Mouse (Mus musculus): ENCODE measurements around the gene Gpr4. TPM values are rescaled to one million over a fixed set of nuclear protein-coding genes. Genes with fewer than 3 reads are reported as not detected.

Gpr4 gene
- polyA plus RNA-seq, 1 experiment from 2014 or later, result 4.5 TPM

DNA sequence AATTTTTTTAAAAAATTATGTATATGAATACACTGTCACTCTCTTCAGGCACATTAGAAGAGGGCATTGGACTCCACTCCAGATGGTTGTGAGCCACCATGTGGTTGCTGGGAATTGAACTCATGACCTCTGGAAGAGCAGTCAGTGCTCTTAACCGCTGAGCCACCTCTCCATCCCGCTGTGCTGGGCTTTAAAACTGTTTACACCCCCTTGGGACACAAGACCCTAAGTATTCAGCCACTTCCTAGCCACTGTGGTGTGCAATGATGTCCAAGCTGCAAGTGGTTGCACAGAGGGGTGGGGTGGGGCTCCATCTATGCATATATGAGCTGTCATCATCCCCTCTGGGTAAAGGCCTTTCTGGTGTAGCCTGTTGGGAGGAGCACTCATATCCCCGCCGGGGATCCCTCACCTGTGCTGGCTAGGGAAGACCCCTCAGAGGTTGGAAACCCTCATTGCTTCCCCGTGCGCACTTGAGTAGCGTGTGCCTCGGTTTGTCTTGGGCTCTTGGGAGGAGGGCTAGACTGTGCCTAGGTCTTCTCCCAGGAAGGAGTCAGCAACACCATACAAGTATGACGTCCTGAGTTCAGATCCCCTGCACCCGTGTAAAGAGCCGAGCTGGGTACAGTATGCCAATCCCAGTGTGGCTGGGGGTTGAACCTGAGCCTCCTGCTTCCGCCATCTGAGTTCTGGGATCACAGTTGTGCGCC is 4.0 kb upstream of the Gpr4 start:
- Histone ChIP-seq H3K4me1 (ENCODE audit: control insufficient read depth, insufficient read depth, low read length) (peaks cover 5% of the 10 kb centered on the region), H3K4me3 (ENCODE audit: low read depth, low read length) (no peak overlapping the region), H3K4me2 (ENCODE audit: low read length) (no peak overlapping the region), H3K27me3 (ENCODE audit: control insufficient read depth, insufficient read depth, low read depth, low read length) (no peaks in the 10 kb centered on the region), H3K9me3 (replicated peaks; ENCODE audit: control insufficient read depth, low read length, poor library complexity, severe bottlenecking) (no peaks in the 10 kb centered on the region), H3K9ac (ENCODE audit: low read depth, low read length) (no peak overlapping the region), H3K36me3 (ENCODE audit: control insufficient read depth, insufficient read depth, low read length) (peaks cover 14% of the 10 kb centered on the region), H3K27ac (ENCODE audit: low read length) (no peak overlapping the region)
- no peak for ATAC-seq
- WGBS, result 85% methylated on average over 13 of the region's 13 CpGs

DNA sequence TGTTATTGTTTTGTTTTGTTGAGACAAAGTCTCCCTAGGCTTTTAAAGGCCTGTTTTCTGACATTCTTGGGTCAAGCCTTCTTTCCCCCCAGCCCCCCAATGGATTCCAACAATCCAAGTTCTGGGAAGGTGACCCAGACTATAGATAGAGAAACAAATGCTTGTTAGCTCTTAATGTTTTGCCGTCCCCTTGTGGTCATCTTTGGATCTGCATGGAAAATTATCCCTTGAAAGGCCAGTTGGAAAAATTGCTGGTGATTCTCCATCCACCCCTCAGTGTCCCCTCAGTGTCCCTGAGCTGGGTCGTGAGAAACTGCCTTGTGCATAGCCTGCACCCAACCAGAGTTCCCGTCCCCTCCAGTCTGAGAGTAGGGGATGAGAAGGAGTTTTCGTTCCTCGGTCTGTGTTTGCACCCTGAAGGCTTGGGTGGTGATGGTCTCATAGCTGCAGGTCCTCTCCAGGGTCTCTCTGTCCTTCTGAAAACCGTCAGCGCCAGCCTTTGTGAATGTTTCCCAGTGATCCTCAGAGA is 3.3 kb upstream of the Gpr4 start:
- ATAC-seq, result no peak
- H3K4me1 ChIP-seq (ENCODE audit: control insufficient read depth, insufficient read depth, low read length), result peaks cover 5% of the 10 kb centered on the region
- no peak overlapping the region for H3K27ac ChIP-seq (ENCODE audit: low read length)
- peaks cover 11% of the 10 kb centered on the region for H3K36me3 ChIP-seq (ENCODE audit: control insufficient read depth, insufficient read depth, low read length)
- no peak overlapping the region for H3K4me2 ChIP-seq (ENCODE audit: low read length)
- no peak overlapping the region for H3K4me3 ChIP-seq (ENCODE audit: low read depth, low read length)
- 53% methylated on average over 7 of the region's 7 CpGs for WGBS
- H3K9ac ChIP-seq (ENCODE audit: low read depth, low read length), result no peak overlapping the region
- H3K27me3 ChIP-seq (ENCODE audit: control insufficient read depth, insufficient read depth, low read depth, low read length), result no peaks in the 10 kb centered on the region
- no peaks in the 10 kb centered on the region for H3K9me3 ChIP-seq (replicated peaks; ENCODE audit: control insufficient read depth, low read length, poor library complexity, severe bottlenecking)

DNA sequence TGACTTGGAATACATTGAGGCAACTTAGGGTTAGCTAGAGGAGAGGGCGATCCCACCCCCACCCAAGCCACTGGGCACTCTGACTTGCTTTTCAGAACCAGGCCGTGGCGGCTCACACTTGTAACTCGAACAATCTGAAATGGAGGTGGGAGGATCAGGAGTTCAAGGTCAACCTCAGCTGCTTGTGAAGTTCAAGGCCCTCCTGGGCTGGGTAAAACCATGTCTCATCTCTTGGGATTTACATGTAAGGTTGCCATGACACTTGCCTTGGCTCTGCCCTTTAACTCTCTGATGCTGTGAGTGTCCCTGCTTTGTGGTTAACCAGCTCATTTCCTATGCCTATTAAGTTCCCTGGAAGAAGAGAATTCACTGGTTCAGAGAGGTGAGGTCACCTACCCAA is 2.8 kb upstream of the Gpr4 start:
- Histone ChIP-seq H3K9ac (ENCODE audit: low read depth, low read length) (no peak overlapping the region), H3K27ac (ENCODE audit: low read length) (no peak overlapping the region)

DNA sequence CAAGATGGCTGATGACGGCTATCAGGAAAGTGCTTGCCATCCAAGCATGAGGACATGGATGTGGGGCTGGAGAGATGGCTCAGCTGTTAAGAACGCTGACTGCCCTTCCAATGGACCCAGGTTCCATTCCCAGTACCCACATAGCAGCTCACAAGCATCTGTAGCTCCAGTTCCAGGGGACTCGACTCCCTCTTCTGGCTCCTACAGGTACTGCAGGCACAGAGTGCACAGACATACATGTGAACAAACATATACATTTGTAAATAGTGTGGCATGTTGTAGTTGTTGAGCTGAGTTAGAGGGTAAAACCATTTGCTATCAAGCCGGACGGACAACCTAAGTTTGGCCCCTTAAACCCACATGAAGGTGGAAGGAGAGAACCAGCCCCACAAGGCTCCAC is 2.3 kb upstream of the Gpr4 start:
- no peak for ATAC-seq
- no peaks in the 10 kb centered on the region for H3K9me3 ChIP-seq (replicated peaks; ENCODE audit: control insufficient read depth, low read length, poor library complexity, severe bottlenecking)
- peaks cover 5% of the 10 kb centered on the region for H3K4me1 ChIP-seq (ENCODE audit: control insufficient read depth, insufficient read depth, low read length)
- H3K4me3 ChIP-seq (ENCODE audit: low read depth, low read length), result no peak overlapping the region
- no peaks in the 10 kb centered on the region for H3K27me3 ChIP-seq (ENCODE audit: control insufficient read depth, insufficient read depth, low read depth, low read length)
- H3K27ac ChIP-seq (ENCODE audit: low read length), result no peak overlapping the region
- no peak overlapping the region for H3K9ac ChIP-seq (ENCODE audit: low read depth, low read length)
- 97% methylated on average over 5 of the region's 5 CpGs for WGBS
- peaks cover 2% of the 10 kb centered on the region for H3K36me3 ChIP-seq (ENCODE audit: control insufficient read depth, insufficient read depth, low read length)
- H3K4me2 ChIP-seq (ENCODE audit: low read length), result no peak overlapping the region

More for the DNA sequence above, 2.8 kb upstream of the Gpr4 start:
- Histone ChIP-seq H3K4me3 (ENCODE audit: low read depth, low read length) (no peak overlapping the region), H3K27me3 (ENCODE audit: control insufficient read depth, insufficient read depth, low read depth, low read length) (no peaks in the 10 kb centered on the region), H3K4me2 (ENCODE audit: low read length) (no peak overlapping the region), H3K36me3 (ENCODE audit: control insufficient read depth, insufficient read depth, low read length) (peaks cover 6% of the 10 kb centered on the region), H3K9me3 (replicated peaks; ENCODE audit: control insufficient read depth, low read length, poor library complexity, severe bottlenecking) (no peaks in the 10 kb centered on the region), H3K4me1 (ENCODE audit: control insufficient read depth, insufficient read depth, low read length) (peaks cover 5% of the 10 kb centered on the region)
- WGBS, result 86% methylated on average over 4 of the region's 4 CpGs
- no peak for ATAC-seq

DNA sequence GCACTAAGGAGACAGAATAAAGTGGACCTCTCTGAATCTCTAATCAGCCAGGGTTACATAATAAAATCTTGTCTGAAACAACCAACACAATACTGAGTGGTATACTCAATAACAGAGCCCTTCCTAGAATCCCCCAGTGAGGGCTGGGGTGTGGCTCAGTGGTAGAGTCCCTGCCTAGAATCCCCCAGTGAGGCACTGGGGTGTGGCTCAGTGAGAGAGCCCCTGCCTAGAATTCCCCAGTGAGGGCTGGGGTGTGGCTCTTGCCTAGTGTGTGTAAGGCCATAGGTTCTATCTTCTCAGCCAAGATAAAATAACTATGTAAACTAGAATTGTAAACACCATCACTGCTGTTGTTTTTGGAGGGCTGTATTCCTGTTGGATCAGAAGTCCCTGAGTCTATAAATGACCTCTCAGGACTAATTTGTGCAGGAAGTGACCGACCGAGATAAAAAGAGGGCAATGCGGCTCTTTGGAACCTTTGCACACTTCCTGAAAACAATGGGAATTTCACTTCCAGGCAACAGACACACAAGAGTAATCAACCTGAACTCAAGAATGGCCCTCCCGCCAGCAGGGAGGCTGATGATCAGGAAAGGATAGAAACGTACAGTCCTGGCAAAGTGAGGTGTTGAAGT is 1.2 kb upstream of the Gpr4 start:
- H3K9ac ChIP-seq (ENCODE audit: low read depth, low read length), result no peak overlapping the region
- H3K4me3 ChIP-seq (ENCODE audit: low read depth, low read length), result no peak overlapping the region
- H3K4me2 ChIP-seq (ENCODE audit: low read length), result no peak overlapping the region
- no peak overlapping the region for H3K27ac ChIP-seq (ENCODE audit: low read length)
- ATAC-seq, result no peak
- H3K9me3 ChIP-seq (replicated peaks; ENCODE audit: control insufficient read depth, low read length, poor library complexity, severe bottlenecking), result no peaks in the 10 kb centered on the region
- H3K36me3 ChIP-seq (ENCODE audit: control insufficient read depth, insufficient read depth, low read length), result no peaks in the 10 kb centered on the region
- no peaks in the 10 kb centered on the region for H3K27me3 ChIP-seq (ENCODE audit: control insufficient read depth, insufficient read depth, low read depth, low read length)
- 49% methylated on average over 5 of the region's 5 CpGs for WGBS
- H3K4me1 ChIP-seq (ENCODE audit: control insufficient read depth, insufficient read depth, low read length), result peaks cover 5% of the 10 kb centered on the region

DNA sequence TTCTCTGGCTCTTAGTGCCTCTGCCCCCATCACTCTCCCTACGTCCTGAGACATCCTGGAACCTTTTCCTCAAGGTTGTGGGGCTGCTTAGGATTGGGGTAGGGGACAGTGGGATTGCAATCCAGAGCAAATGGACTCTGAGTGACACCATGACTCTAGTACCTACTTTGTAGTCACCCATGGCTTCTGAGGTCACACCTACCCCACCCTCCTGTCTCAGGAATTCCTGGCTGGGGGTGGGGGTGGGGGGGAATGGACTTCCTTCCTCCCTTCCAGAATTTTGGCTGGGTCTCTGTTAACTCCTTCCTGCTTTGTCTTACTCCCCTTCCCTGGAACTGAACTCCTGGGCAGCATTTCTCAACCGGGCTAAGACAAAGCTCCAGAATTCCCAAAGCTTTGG is 1.0 kb downstream of the Gpr4 start:
- Histone ChIP-seq H3K27me3 (ENCODE audit: control insufficient read depth, insufficient read depth, low read depth, low read length) (no peaks in the 10 kb centered on the region), H3K27ac (ENCODE audit: low read length) (no peak overlapping the region), H3K9me3 (replicated peaks; ENCODE audit: control insufficient read depth, low read length, poor library complexity, severe bottlenecking) (no peaks in the 10 kb centered on the region), H3K4me1 (ENCODE audit: control insufficient read depth, insufficient read depth, low read length) (peaks cover 5% of the 10 kb centered on the region), H3K4me3 (ENCODE audit: low read depth, low read length) (no peak overlapping the region), H3K36me3 (ENCODE audit: control insufficient read depth, insufficient read depth, low read length) (no peaks in the 10 kb centered on the region), H3K4me2 (ENCODE audit: low read length) (no peak overlapping the region), H3K9ac (ENCODE audit: low read depth, low read length) (no peak overlapping the region)
- ATAC-seq, result no peak
- WGBS, result 82% methylated on average over 2 of the region's 2 CpGs

DNA sequence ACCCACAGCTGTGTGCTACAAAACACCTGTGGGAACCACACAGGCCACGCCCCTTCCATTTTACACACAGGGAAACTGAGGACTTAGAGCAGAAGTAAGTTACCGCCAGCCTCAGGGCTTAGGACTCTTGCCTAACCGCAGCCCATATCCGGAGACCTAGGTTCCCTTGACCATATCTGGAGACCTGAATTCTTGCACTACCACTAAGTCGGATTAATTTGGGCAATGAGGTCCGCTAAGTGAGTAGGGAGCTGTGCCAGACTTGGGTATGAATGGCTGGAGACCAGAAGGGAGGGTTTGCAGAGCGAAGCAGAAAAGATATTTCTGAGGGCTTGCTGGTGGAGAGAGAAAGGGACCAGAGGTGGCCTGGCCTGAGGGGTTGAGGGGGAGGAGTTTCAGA is 2.0 kb downstream of the Gpr4 start:
- Histone ChIP-seq H3K4me2 (ENCODE audit: low read length) (no peak overlapping the region), H3K4me1 (ENCODE audit: control insufficient read depth, insufficient read depth, low read length) (peaks cover 5% of the 10 kb centered on the region), H3K27ac (ENCODE audit: low read length) (no peak overlapping the region), H3K36me3 (ENCODE audit: control insufficient read depth, insufficient read depth, low read length) (no peaks in the 10 kb centered on the region), H3K4me3 (ENCODE audit: low read depth, low read length) (no peak overlapping the region), H3K27me3 (ENCODE audit: control insufficient read depth, insufficient read depth, low read depth, low read length) (no peaks in the 10 kb centered on the region), H3K9me3 (replicated peaks; ENCODE audit: control insufficient read depth, low read length, poor library complexity, severe bottlenecking) (no peaks in the 10 kb centered on the region), H3K9ac (ENCODE audit: low read depth, low read length) (no peak overlapping the region)
- no peak for ATAC-seq
- 72% methylated on average over 7 of the region's 7 CpGs for WGBS

DNA sequence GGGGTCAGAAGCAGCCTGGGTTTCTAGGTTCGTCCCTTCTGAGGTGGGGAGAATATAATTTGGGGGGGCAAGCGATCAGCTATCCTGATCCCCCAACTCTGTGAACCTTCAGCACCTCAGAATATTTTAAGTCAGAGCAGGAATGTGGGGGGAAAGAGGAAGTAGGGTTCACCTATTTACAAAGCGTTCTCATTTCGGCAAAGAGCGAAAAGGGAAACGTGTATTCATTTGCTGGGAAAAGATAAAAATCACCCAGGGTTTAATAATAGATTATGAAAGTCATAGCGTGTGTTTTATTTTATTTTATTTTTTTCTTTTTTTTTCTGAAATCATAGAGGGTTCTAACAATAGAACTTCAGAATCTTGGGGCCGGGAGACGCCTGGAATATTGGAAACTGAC is 2.6 kb downstream of the Gpr4 start:
- Histone ChIP-seq H3K4me1 (ENCODE audit: control insufficient read depth, insufficient read depth, low read length) (peaks cover 5% of the 10 kb centered on the region), H3K27me3 (ENCODE audit: control insufficient read depth, insufficient read depth, low read depth, low read length) (no peaks in the 10 kb centered on the region), H3K27ac (ENCODE audit: low read length) (no peak overlapping the region), H3K4me2 (ENCODE audit: low read length) (no peak overlapping the region), H3K4me3 (ENCODE audit: low read depth, low read length) (no peak overlapping the region), H3K9me3 (replicated peaks; ENCODE audit: control insufficient read depth, low read length, poor library complexity, severe bottlenecking) (no peaks in the 10 kb centered on the region), H3K9ac (ENCODE audit: low read depth, low read length) (no peak overlapping the region), H3K36me3 (ENCODE audit: control insufficient read depth, insufficient read depth, low read length) (no peaks in the 10 kb centered on the region)
- WGBS, result 68% methylated on average over 9 of the region's 9 CpGs
- ATAC-seq, result no peak

DNA sequence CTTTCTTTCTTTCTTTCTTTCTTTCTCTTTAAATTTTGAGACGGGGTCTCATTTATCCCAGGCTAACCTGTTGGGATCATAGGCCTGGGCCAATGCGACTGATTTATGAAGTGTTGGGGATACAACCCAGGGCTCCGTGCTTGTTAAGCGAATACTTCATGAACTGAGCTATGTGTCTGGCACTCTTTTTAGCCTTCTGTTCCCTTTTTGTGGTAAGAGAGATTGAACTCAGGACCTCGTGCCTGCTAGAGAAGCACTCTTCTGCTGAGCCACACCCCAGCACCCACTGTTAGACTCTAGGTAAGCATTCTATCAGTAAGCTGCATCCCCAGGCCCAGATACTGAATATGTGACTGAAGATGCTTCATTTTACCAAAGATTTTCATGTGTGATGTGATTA is 5.2 kb downstream of the Gpr4 start:
- Histone ChIP-seq H3K36me3 (ENCODE audit: control insufficient read depth, insufficient read depth, low read length) (no peaks in the 10 kb centered on the region), H3K9me3 (replicated peaks; ENCODE audit: control insufficient read depth, low read length, poor library complexity, severe bottlenecking) (no peaks in the 10 kb centered on the region), H3K27me3 (ENCODE audit: control insufficient read depth, insufficient read depth, low read depth, low read length) (no peaks in the 10 kb centered on the region), H3K4me3 (ENCODE audit: low read depth, low read length) (no peak overlapping the region), H3K27ac (ENCODE audit: low read length) (no peak overlapping the region), H3K9ac (ENCODE audit: low read depth, low read length) (no peak overlapping the region), H3K4me2 (ENCODE audit: low read length) (no peak overlapping the region), H3K4me1 (ENCODE audit: control insufficient read depth, insufficient read depth, low read length) (no peaks in the 10 kb centered on the region)
- no peak for ATAC-seq
- WGBS, result 78% methylated on average over 5 of the region's 5 CpGs
